Mouse (Mus musculus): ENCODE measurements around the gene Tpcn2. TPM values are rescaled to one million over a fixed set of nuclear protein-coding genes. Genes with fewer than 3 reads are reported as not detected.

The Tpcn2 gene
- polyA plus RNA-seq, 1 experiment from 2014 or later: 2.4 TPM

GRCm38 (mm10) chr7:145169703-145170102 lies 114.1 kb downstream of the Tpcn2 start:
- 45% methylated on average over 3 of the region's 3 CpGs for WGBS (ENCODE audit: insufficient replicate concordance)
- no peak overlapping the region for H3K27ac ChIP-seq (ENCODE audit: low read length)
- H3K4me1 ChIP-seq (ENCODE audit: control insufficient read depth, low read depth, low read length): no peaks in the 10 kb centered on the region
- H3K27me3 ChIP-seq (ENCODE audit: control insufficient read depth, insufficient read depth, low read depth, low read length): no peaks in the 10 kb centered on the region; the same call in 1 of the 2 replicates
- H3K36me3 ChIP-seq (ENCODE audit: control insufficient read depth, insufficient read depth): no peaks in the 10 kb centered on the region
- H3K9ac ChIP-seq (ENCODE audit: low read depth, low read length): no peak overlapping the region
- no peaks in the 10 kb centered on the region for H3K9me3 ChIP-seq (replicated peaks; ENCODE audit: control insufficient read depth, low read length)
- no peak overlapping the region for H3K4me2 ChIP-seq (ENCODE audit: low read depth, low read length)
- ATAC-seq (ENCODE audit: low read depth): no peak
- no peak overlapping the region for H3K4me3 ChIP-seq (ENCODE audit: low read depth, low read length)

GRCm38 (mm10) chr7:145159283-145160240 lies 124.2 kb downstream of the Tpcn2 start:
- WGBS (ENCODE audit: insufficient replicate concordance): 48% methylated on average over 13 of the region's 13 CpGs
- no peaks in the 10 kb centered on the region for H3K27me3 ChIP-seq (ENCODE audit: control insufficient read depth, insufficient read depth, low read depth, low read length)
- no peak overlapping the region for H3K27ac ChIP-seq (ENCODE audit: low read length)
- H3K4me3 ChIP-seq (ENCODE audit: low read depth, low read length): no peak overlapping the region
- H3K9me3 ChIP-seq (replicated peaks; ENCODE audit: control insufficient read depth, low read length): no peaks in the 10 kb centered on the region
- no peaks in the 10 kb centered on the region for H3K36me3 ChIP-seq (ENCODE audit: control insufficient read depth, insufficient read depth)
- H3K4me2 ChIP-seq (ENCODE audit: low read depth, low read length): no peak overlapping the region
- no peak overlapping the region for H3K9ac ChIP-seq (ENCODE audit: low read depth, low read length)
- no peaks in the 10 kb centered on the region for H3K4me1 ChIP-seq (ENCODE audit: control insufficient read depth, low read depth, low read length)
- ATAC-seq (ENCODE audit: low read depth): no peak

GRCm38 (mm10) chr7:145155666-145156065 lies 128.1 kb downstream of the Tpcn2 start:
- H3K4me3 ChIP-seq (ENCODE audit: low read depth, low read length): no peak overlapping the region
- H3K4me1 ChIP-seq (ENCODE audit: control insufficient read depth, low read depth, low read length): no peaks in the 10 kb centered on the region

GRCm38 (mm10) chr7:145154066-145154465 lies 129.7 kb downstream of the Tpcn2 start:
- no peaks in the 10 kb centered on the region for H3K4me1 ChIP-seq (ENCODE audit: control insufficient read depth, low read depth, low read length)
- H3K9ac ChIP-seq (ENCODE audit: low read depth, low read length): no peak overlapping the region
- H3K36me3 ChIP-seq (ENCODE audit: control insufficient read depth, insufficient read depth): no peaks in the 10 kb centered on the region
- no peak overlapping the region for H3K4me3 ChIP-seq (ENCODE audit: low read depth, low read length)
- no peak overlapping the region for H3K4me2 ChIP-seq (ENCODE audit: low read depth, low read length)
- H3K9me3 ChIP-seq (replicated peaks; ENCODE audit: control insufficient read depth, low read length): no peaks in the 10 kb centered on the region
- 57% methylated on average over 1 of the region's 1 CpGs for WGBS (ENCODE audit: insufficient replicate concordance)
- H3K27ac ChIP-seq (ENCODE audit: low read length): no peak overlapping the region
- H3K27me3 ChIP-seq (ENCODE audit: control insufficient read depth, insufficient read depth, low read depth, low read length): no peaks in the 10 kb centered on the region
- ATAC-seq (ENCODE audit: low read depth): no peak

More at GRCm38 (mm10) chr7:145155666-145156065, 128.1 kb downstream of the Tpcn2 start:
- Histone ChIP-seq H3K4me2 (ENCODE audit: low read depth, low read length) (no peak overlapping the region), H3K36me3 (ENCODE audit: control insufficient read depth, insufficient read depth) (no peaks in the 10 kb centered on the region), H3K9ac (ENCODE audit: low read depth, low read length) (no peak overlapping the region), H3K9me3 (replicated peaks; ENCODE audit: control insufficient read depth, low read length) (no peaks in the 10 kb centered on the region), H3K27me3 (ENCODE audit: control insufficient read depth, insufficient read depth, low read depth, low read length) (no peaks in the 10 kb centered on the region), H3K27ac (ENCODE audit: low read length) (no peak overlapping the region)
- 55% methylated on average over 4 of the region's 4 CpGs for WGBS (ENCODE audit: insufficient replicate concordance)
- no peak for ATAC-seq (ENCODE audit: low read depth)

GRCm38 (mm10) chr7:145151845-145152244 lies 132.0 kb downstream of the Tpcn2 start:
- H3K9me3 ChIP-seq (replicated peaks; ENCODE audit: control insufficient read depth, low read length): no peaks in the 10 kb centered on the region
- 58% methylated on average over 3 of the region's 3 CpGs for WGBS (ENCODE audit: insufficient replicate concordance)
- no peak overlapping the region for H3K27ac ChIP-seq (ENCODE audit: low read length)
- no peaks in the 10 kb centered on the region for H3K4me1 ChIP-seq (ENCODE audit: control insufficient read depth, low read depth, low read length)
- no peak overlapping the region for H3K9ac ChIP-seq (ENCODE audit: low read depth, low read length)
- no peaks in the 10 kb centered on the region for H3K36me3 ChIP-seq (ENCODE audit: control insufficient read depth, insufficient read depth)
- no peak for ATAC-seq (ENCODE audit: low read depth)
- H3K27me3 ChIP-seq (ENCODE audit: control insufficient read depth, insufficient read depth, low read depth, low read length): no peaks in the 10 kb centered on the region
- no peak overlapping the region for H3K4me2 ChIP-seq (ENCODE audit: low read depth, low read length)
- no peak overlapping the region for H3K4me3 ChIP-seq (ENCODE audit: low read depth, low read length)

- Histone ChIP-seq H3K27me3 (ENCODE audit: control insufficient read depth, insufficient read depth, low read depth, low read length) (no peaks in the 10 kb centered on the region), H3K9me3 (replicated peaks; ENCODE audit: control insufficient read depth, low read length) (no peaks in the 10 kb centered on the region), H3K36me3 (ENCODE audit: control insufficient read depth, insufficient read depth) (no peaks in the 10 kb centered on the region), H3K4me2 (ENCODE audit: low read depth, low read length) (no peak overlapping the region), H3K4me1 (ENCODE audit: control insufficient read depth, low read depth, low read length) (no peaks in the 10 kb centered on the region), H3K27ac (ENCODE audit: low read length) (no peak overlapping the region), H3K9ac (ENCODE audit: low read depth, low read length) (no peak overlapping the region), H3K4me3 (ENCODE audit: low read depth, low read length) (no peak overlapping the region)
- WGBS (ENCODE audit: insufficient replicate concordance): 34% methylated on average over 4 of the region's 4 CpGs
- no peak for ATAC-seq (ENCODE audit: low read depth)
These were observed 134.9 kb downstream of the Tpcn2 start for GRCm38 (mm10) chr7:145148902-145149301.

- no peaks in the 10 kb centered on the region for H3K27me3 ChIP-seq (ENCODE audit: control insufficient read depth, insufficient read depth, low read depth, low read length)
- ATAC-seq (ENCODE audit: low read depth): no peak
These were observed 135.7 kb downstream of the Tpcn2 start for GRCm38 (mm10) chr7:145147973-145148698.

GRCm38 (mm10) chr7:145146252-145146930 lies 137.4 kb downstream of the Tpcn2 start:
- Histone ChIP-seq H3K4me1 (ENCODE audit: control insufficient read depth, low read depth, low read length) (no peaks in the 10 kb centered on the region), H3K27ac (ENCODE audit: low read length) (no peak overlapping the region), H3K4me3 (ENCODE audit: low read depth, low read length) (no peak overlapping the region), H3K9me3 (replicated peaks; ENCODE audit: control insufficient read depth, low read length) (no peaks in the 10 kb centered on the region), H3K36me3 (ENCODE audit: control insufficient read depth, insufficient read depth) (no peaks in the 10 kb centered on the region), H3K4me2 (ENCODE audit: low read depth, low read length) (no peak overlapping the region), H3K9ac (ENCODE audit: low read depth, low read length) (no peak overlapping the region), H3K27me3 (ENCODE audit: control insufficient read depth, insufficient read depth, low read depth, low read length) (no peaks in the 10 kb centered on the region)
- no peak for ATAC-seq (ENCODE audit: low read depth)

More at GRCm38 (mm10) chr7:145147973-145148698, 135.7 kb downstream of the Tpcn2 start:
- no peak overlapping the region for H3K4me2 ChIP-seq (ENCODE audit: low read depth, low read length)
- H3K4me3 ChIP-seq (ENCODE audit: low read depth, low read length): no peak overlapping the region
- H3K9ac ChIP-seq (ENCODE audit: low read depth, low read length): no peak overlapping the region
- no peaks in the 10 kb centered on the region for H3K9me3 ChIP-seq (replicated peaks; ENCODE audit: control insufficient read depth, low read length)
- H3K27ac ChIP-seq (ENCODE audit: low read length): no peak overlapping the region
- WGBS (ENCODE audit: insufficient replicate concordance): 62% methylated on average over 5 of the region's 5 CpGs
- no peaks in the 10 kb centered on the region for H3K36me3 ChIP-seq (ENCODE audit: control insufficient read depth, insufficient read depth)
- no peaks in the 10 kb centered on the region for H3K4me1 ChIP-seq (ENCODE audit: control insufficient read depth, low read depth, low read length)
